Mouse (Mus musculus) forebrain, embryonic 10.5 days (tissue): ENCODE data around the gene Vmn2r57. TPM values are rescaled to one million over a fixed set of nuclear protein-coding genes. Genes with fewer than 3 reads are reported as not detected.
"Not testable (repeated sequence)": the region's sequence is repeated elsewhere in the genome, so short reads cannot be mapped to it uniquely, and the experiment has no call there.

Experiments
- DNase-seq: peaks from one replicate; pipeline ENCODE4 v3.0.0-alpha.2; 2017; ENCODE audit warnings: low spot score; ENCODE audit errors: extremely low spot score
- H3K27ac ChIP-seq: fragments of 300-500 bp; sonication (generic); 2 replicates; pipeline ENCODE4 v1.5.1; 2016; ENCODE audit warnings: mild to moderate bottlenecking
- H3K27me3 ChIP-seq: fragments of 300-500 bp; sonication (generic); 2 replicates; pipeline ENCODE4 v1.6.1; 2016; ENCODE audit warnings: mild to moderate bottlenecking; ENCODE audit not compliant: poor library complexity, severe bottlenecking
- H3K36me3 ChIP-seq: fragments of 300-500 bp; sonication (generic); replicated peaks from 2 replicates; pipeline ENCODE4 v1.6.1; 2016; ENCODE audit warnings: mild to moderate bottlenecking, moderate library complexity
- H3K4me1 ChIP-seq: fragments of 300-500 bp; sonication (generic); 2 replicates; pipeline ENCODE4 v1.6.1; 2016
- H3K4me3 ChIP-seq: fragments of 300-500 bp; sonication (generic); 2 replicates; pipeline ENCODE4 v1.5.1; 2016; ENCODE audit warnings: mild to moderate bottlenecking, moderate library complexity
- H3K9me3 ChIP-seq: fragments of 300-500 bp; sonication (generic); 2 replicates; pipeline ENCODE4 v1.6.1; 2016; ENCODE audit warnings: mild to moderate bottlenecking, moderate library complexity
- WGBS: fragments of 180-500 bp; shearing (Covaris S2); methylation state at CpG from one replicate; pipeline ENCODE4 v1.1.7; 2016; 5-methylcytosine and 5-hydroxymethylcytosine counted together
- polyA plus RNA-seq: library from polyadenylated mRNA; unstranded; fragments of >200 nt; fragmentation: Nextera tagmentation; extraction: Ambion mirVana; gene quantifications from 2 replicates; pipeline ENCODE4 v1.2.1, GENCODE M21; 2016

The Vmn2r57 gene
- polyA plus RNA-seq: 0.06 and 0.16 TPM in 2 replicates

- not testable (repeated sequence) for DNase-seq, H3K4me1 ChIP-seq, H3K27ac ChIP-seq, H3K4me3 ChIP-seq, H3K36me3 ChIP-seq, H3K27me3 ChIP-seq
- WGBS: 70% methylated on average over 1 of the region's 1 CpGs
- H3K9me3 ChIP-seq: peaks cover 15% of the 10 kb centered on the region
These were observed at the start of gene Vmn2r57 for GRCm38 (mm10) chr7:41448596-41448995. Vmn2r57 (minus strand) TSS chr7:41448696.

- 91% methylated on average over 2 of the region's 2 CpGs for WGBS
- H3K36me3 ChIP-seq: peaks cover 19% of the 10 kb centered on the region
- no peak for DNase-seq
- H3K4me1 ChIP-seq: 0 out of 2 replicates have a peak, but pooled peaks cover 3% of the 10 kb centered on the region
- no peaks in the 10 kb centered on the region for H3K27me3 ChIP-seq
- no peak overlapping the region for H3K27ac ChIP-seq
- H3K9me3 ChIP-seq: peaks cover 50% of the 10 kb centered on the region
- H3K4me3 ChIP-seq: no peak overlapping the region
These were observed 49.4 kb upstream of the Vmn2r57 start for GRCm38 (mm10) chr7:41497871-41498270.

GRCm38 (mm10) chr7:41451864-41452263, 3.4 kb upstream of the Vmn2r57 start:
- 15% methylated on average over 10 of the region's 10 CpGs for WGBS
- DNase-seq: peak; percentile 14
- no peaks in the 10 kb centered on the region for H3K4me1 ChIP-seq
- H3K27me3 ChIP-seq: no peaks in the 10 kb centered on the region
- H3K27ac ChIP-seq: no peak overlapping the region
- H3K36me3 ChIP-seq: no peaks in the 10 kb centered on the region
- H3K9me3 ChIP-seq: peaks cover 25% of the 10 kb centered on the region
- H3K4me3 ChIP-seq: no peak overlapping the region

GRCm38 (mm10) chr7:41394130-41394529, 54.4 kb downstream of the Vmn2r57 start:
- WGBS: 69% methylated on average over 4 of the region's 4 CpGs
- H3K4me3 ChIP-seq: peak overlapping the region; percentile 64

GRCm38 (mm10) chr7:41393048-41393971, 55.2 kb downstream of the Vmn2r57 start, which contains the start of gene AI987944:
AI987944 (minus strand) TSS chr7:41393379.
- H3K27ac ChIP-seq: peak within 1 kb of the TSS; percentile 85
- DNase-seq: peak; percentile 79
- no peaks in the 10 kb centered on the region; the same call in 1 of the 2 replicates for H3K9me3 ChIP-seq
- WGBS: under 1% methylated on average over 25 of the region's 25 CpGs
- peak within 1 kb of the TSS; percentile 64 for H3K4me3 ChIP-seq
- H3K4me1 ChIP-seq: no peaks in the 10 kb centered on the region
- H3K27me3 ChIP-seq: no peaks in the 10 kb centered on the region
- 0 out of 2 replicates have a peak, but pooled peaks cover 6% of the 10 kb centered on the region for H3K36me3 ChIP-seq

More at GRCm38 (mm10) chr7:41394130-41394529, 54.4 kb downstream of the Vmn2r57 start:
- no peak for DNase-seq
- H3K27me3 ChIP-seq: no peaks in the 10 kb centered on the region
- no peaks in the 10 kb centered on the region for H3K4me1 ChIP-seq
- 0 out of 2 replicates have a peak, but pooled peaks cover 5% of the 10 kb centered on the region for H3K36me3 ChIP-seq
- no peaks in the 10 kb centered on the region; the same call in 1 of the 2 replicates for H3K9me3 ChIP-seq
- peak overlapping the region; percentile 85 for H3K27ac ChIP-seq

Other genes starting within 250 kb of the Vmn2r57 start
- gene AI987944, start 55.3 kb downstream of the Vmn2r57 start, polyA plus RNA-seq: 11.5 and 12.9 TPM in 2 replicates
- gene Gm20449, start 50.7 kb upstream of the Vmn2r57 start, polyA plus RNA-seq: 0.30 TPM in 1 of 2 replicates, not detected in the other
- gene AW146154, start 51.2 kb upstream of the Vmn2r57 start, polyA plus RNA-seq: 11.0 and 11.1 TPM in 2 replicates
- gene Gm6871, start 125.0 kb upstream of the Vmn2r57 start, polyA plus RNA-seq: not detected in 2 replicates
- 14.4 and 16.5 TPM in 2 replicates for gene 2610021A01Rik, start 150.5 kb upstream of the Vmn2r57 start, polyA plus RNA-seq
- 13.5 and 14.4 TPM in 2 replicates for gene Zfp788, start 184.5 kb upstream of the Vmn2r57 start, polyA plus RNA-seq